Mouse (Mus musculus) heart, postnatal 36 days (tissue): ENCODE results near the gene Ric1. TPM values are rescaled to one million over a fixed set of nuclear protein-coding genes. Genes with fewer than 3 reads are reported as not detected.

ENCODE experiments used
- DNase-seq, 2 experiments: peaks; one replicate each; pipeline ENCODE4 v3.0.0; 2021 to 2022
- intact Hi-C: fragments of 180-260 bp; cut with DNase I; formaldehyde crosslinking; loops from one replicate; pipeline ENCODE4 v1.15.1; 2025
- total RNA-seq, 2 experiments: library from RNA; stranded (reverse); gene quantifications; 2 replicates each; pipeline ENCODE4 v1.2.3; 2021

Gene Ric1
- total RNA-seq, 2 experiments from 2014 or later, result 23.6 to 25.0 TPM

GRCm38 (mm10) chr19:29496786-29497557, 25.1 kb upstream of the Ric1 start:
- DNase-seq, result no peak
- intact Hi-C loops, result no loop called here

GRCm38 (mm10) chr19:29497874-29498273, 24.2 kb upstream of the Ric1 start:
- intact Hi-C loops, result no loop called here
- DNase-seq, result no peak

GRCm38 (mm10) chr19:29498842-29499456, 23.1 kb upstream of the Ric1 start:
- intact Hi-C loops, result no loop called here
- DNase-seq, result no peak

GRCm38 (mm10) chr19:29500333-29500732, 21.7 kb upstream of the Ric1 start:
- DNase-seq, result no peak
- intact Hi-C loops, result loop anchor here (5.0 to 10.0 kb wide), 3 partner anchors 246 to 723 kb away; partner anchors contain the start of gene Jak2

GRCm38 (mm10) chr19:29501106-29501505, 21.0 kb upstream of the Ric1 start:
- peak in 1 of 2 experiments; percentile 44 for DNase-seq
- intact Hi-C loops, result loop anchor here (1.0 to 10.0 kb wide), 5 partner anchors 57 to 724 kb away; partner anchors contain the start of gene Jak2

- intact Hi-C loops, result loop anchor here (1.0 to 10.0 kb wide), 5 partner anchors 57 to 724 kb away; partner anchors contain the start of gene Jak2
- peak; percentile 85 to 91 for DNase-seq
Measured at GRCm38 (mm10) chr19:29501507-29501906, 20.6 kb upstream of the Ric1 start.

GRCm38 (mm10) chr19:29504131-29504530, 18.0 kb upstream of the Ric1 start:
- DNase-seq, result no peak
- intact Hi-C loops, result loop anchor here (5.0 to 10.0 kb wide), 3 partner anchors 249 to 727 kb away; partner anchors contain the start of gene Jak2

GRCm38 (mm10) chr19:29505617-29506016, 16.5 kb upstream of the Ric1 start:
- intact Hi-C loops, result loop anchor here (10.0 kb wide), 1 partner anchor 251 kb away; the partner anchor contains the start of gene Jak2
- no peak for DNase-seq

- peak in 1 of 2 experiments; percentile 58 for DNase-seq
- intact Hi-C loops, result loop anchor here (10.0 kb wide), 1 partner anchor 253 kb away; the partner anchor contains the start of gene Jak2
Measured at GRCm38 (mm10) chr19:29508208-29508607, 13.9 kb upstream of the Ric1 start.

- no peak for DNase-seq
- intact Hi-C loops, result loop anchor here (10.0 kb wide), 1 partner anchor 255 kb away; the partner anchor contains the start of gene Jak2
Measured at GRCm38 (mm10) chr19:29509857-29510256, 12.2 kb upstream of the Ric1 start.

- intact Hi-C loops, result no loop called here
- DNase-seq, result no peak
Measured at GRCm38 (mm10) chr19:29511826-29512225, 10.3 kb upstream of the Ric1 start.

GRCm38 (mm10) chr19:29513111-29513766, 8.8 kb upstream of the Ric1 start:
- intact Hi-C loops, result no loop called here
- DNase-seq, result no peak

GRCm38 (mm10) chr19:29514130-29514529, 8.0 kb upstream of the Ric1 start:
- intact Hi-C loops, result no loop called here

GRCm38 (mm10) chr19:29515386-29515785, 6.7 kb upstream of the Ric1 start:
- DNase-seq, result no peak
- intact Hi-C loops, result no loop called here

More at GRCm38 (mm10) chr19:29514130-29514529, 8.0 kb upstream of the Ric1 start:
- no peak for DNase-seq

- intact Hi-C loops, result no loop called here
- no peak for DNase-seq
Measured at GRCm38 (mm10) chr19:29515991-29516390, 6.1 kb upstream of the Ric1 start.

GRCm38 (mm10) chr19:29518409-29518808, 3.7 kb upstream of the Ric1 start:
- intact Hi-C loops, result no loop called here
- DNase-seq, result no peak

- intact Hi-C loops, result no loop called here
- DNase-seq, result no peak
Measured at GRCm38 (mm10) chr19:29518922-29519321, 3.2 kb upstream of the Ric1 start.

- no peak for DNase-seq
- intact Hi-C loops, result no loop called here
Measured at GRCm38 (mm10) chr19:29520996-29521560, 1.0 kb upstream of the Ric1 start.

GRCm38 (mm10) chr19:29522445-29523229, 555 bp downstream of the Ric1 start:
- DNase-seq, result peak; percentile 49 to 71
- intact Hi-C loops, result loop anchor here (2.0 kb wide), 1 partner anchor 40 kb away; no protein-coding TSS in a partner anchor

- no peak for DNase-seq
- intact Hi-C loops, result loop anchor here (2.0 kb wide), 1 partner anchor 40 kb away; no protein-coding TSS in a partner anchor
Measured at GRCm38 (mm10) chr19:29523230-29523582, 1.1 kb downstream of the Ric1 start.
